ENCODE assay signal across 10 mouse cellular contexts in the genomic region with DNA sequence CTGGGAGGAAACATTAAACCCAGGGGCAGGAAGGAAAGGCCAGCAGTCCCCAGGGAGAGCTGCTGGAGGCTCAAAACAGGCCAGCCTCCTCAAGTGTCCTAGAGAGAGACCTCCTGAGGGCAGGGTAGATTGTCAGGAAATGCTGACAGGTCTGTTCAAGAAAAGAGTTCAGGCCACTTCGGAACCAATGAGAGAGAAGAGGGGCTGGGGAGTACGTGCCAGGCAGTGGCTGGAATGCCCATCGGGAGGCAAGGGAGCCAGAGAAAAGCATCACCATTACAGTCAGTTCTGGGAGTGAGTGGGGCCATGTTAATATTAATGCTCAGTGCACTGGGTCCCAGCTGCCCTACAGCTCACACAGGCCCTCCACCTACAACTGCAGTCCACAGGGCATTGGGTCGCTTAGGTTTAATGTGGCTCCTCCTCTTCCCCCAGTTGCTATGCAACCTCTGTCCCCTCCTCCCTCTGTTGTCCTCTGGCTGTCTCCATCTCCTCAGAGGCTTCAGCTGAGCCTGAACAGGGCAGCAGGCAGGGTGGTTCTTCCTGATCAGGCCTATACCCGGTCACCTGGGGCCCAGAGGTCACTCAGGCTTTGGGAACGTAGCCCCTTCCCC. TPM values are rescaled to one million over a fixed set of nuclear protein-coding genes. Genes with fewer than 3 reads are reported as not detected.
DNase-seq lines count a peak whose midpoint lies in the region; ATAC-seq lines count a peak whose summit lies in the region.
"Had no signal": no experiment of that assay in that cellular context is flagged by ENCODE, and none has a peak within 500 bp of the region (broad histone marks: within the 10 kb centered on the region; RNA-seq: fewer than 3 reads in every experiment).

No protein-coding gene starts in this region.

- DNase-seq in lung, postnatal 10 days = peak; percentile 6
- no peak for DNase-seq in lung, postnatal 14 days
- DNase-seq in kidney, adult 11 months = peak; percentile 82
- DNase-seq in layer of hippocampus, postnatal 36 days = no peak
- DNase-seq in cerebellum, postnatal 36 days = no peak
- no peak for DNase-seq in urinary bladder, adult 18-20 months (ENCODE audit: low spot score in 2 of 2)
- DNase-seq in cerebellum, adult 9-10 months = no peak

- ATAC-seq in megakaryocyte progenitor cell, adult 5-6 weeks (replicated peaks; ENCODE audit: poor library complexity) = 0 out of 2 replicates have a peak, but pooled peaks have one; percentile 29

RNA-seq across cellular contexts. Expression of gene Dclk3, which starts 21.4 kb away (rescaled TPM):
- total RNA-seq in megakaryocyte progenitor cell, adult 5-6 weeks (2015) = not detected in 2 replicates
- total RNA-seq in megakaryocyte progenitor cell, adult 5-6 weeks (2017) = not detected in 2 replicates
- total RNA-seq in layer of hippocampus, postnatal 36 days (2021) = 10 to 100 TPM; 16.0 to 16.5 TPM
- total RNA-seq: common myeloid progenitor, adult 5-6 weeks; MEL had no signal

Comparison
In these comparisons a context has a peak if more than half of its experiments do, and no peak if none do; other contexts are left out.
1. DNase-seq: peak in lung, postnatal 10 days (single experiment) and kidney, adult 11 months (single experiment); none in lung, postnatal 14 days (single experiment), layer of hippocampus, postnatal 36 days (0 of 2), cerebellum, postnatal 36 days (0 of 2), urinary bladder, adult 18-20 months (0 of 2) and cerebellum, adult 9-10 months (single experiment).
2. RNA of gene Dclk3, which starts 21.4 kb away (total RNA-seq): 16.0 to 16.5 TPM in layer of hippocampus, postnatal 36 days; not detected in megakaryocyte progenitor cell, adult 5-6 weeks; every median in the first group is over 10 times any median in the second.